Mouse (Mus musculus) thymus, adult 2 months (tissue): ENCODE results near the gene Hsd11b1.
A peak's percentile ranks its signal among the peaks of the same experiment; 100 is the strongest.

ENCODE experiments used
- CTCF ChIP-seq: fragments of 200-500 bp; IDR thresholded peaks from 2 replicates; pipeline ENCODE4 v1.5.1; 2012; ENCODE audit warnings: mild to moderate bottlenecking, control low read depth, low read length, moderate library complexity, borderline replicate concordance; ENCODE audit not compliant: control insufficient read depth, poor library complexity, insufficient read depth; ENCODE audit errors: extremely low read depth
- POLR2A ChIP-seq: fragments of 200-500 bp; IDR thresholded peaks from 2 replicates; pipeline ENCODE4 v1.6.1; 2012; ENCODE audit warnings: mild to moderate bottlenecking, low read length, control low read depth, moderate library complexity; ENCODE audit not compliant: control insufficient read depth, poor library complexity, insufficient read depth; ENCODE audit errors: extremely low read depth

GRCm38 (mm10) chr1:193172991-193173809, 90.7 kb downstream of the Hsd11b1 start:
- TF ChIP-seq POLR2A (peak; percentile 96), CTCF (0 out of 2 replicates have a peak, but pooled peaks have one; percentile 49)
